30 mouse cellular contexts compared by ENCODE assay signal in the genomic region with DNA sequence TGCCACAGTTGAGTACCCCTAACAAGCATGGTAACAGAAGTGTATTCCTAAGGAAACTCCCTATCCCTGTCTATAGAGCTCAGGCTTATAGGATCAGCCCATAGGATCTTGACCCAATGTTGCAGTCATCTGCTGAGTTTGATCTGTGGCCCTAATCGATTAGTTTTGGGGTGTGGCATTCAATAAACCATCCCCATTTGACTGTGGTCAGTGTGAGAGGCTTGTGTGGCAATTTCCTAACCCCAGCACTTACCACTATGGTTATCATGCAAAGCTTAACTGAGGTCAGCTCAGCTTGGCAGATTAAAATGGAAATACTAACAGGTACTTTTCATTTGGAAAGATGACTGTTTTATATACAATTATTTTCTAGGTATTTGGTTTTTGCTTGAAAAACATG.
"Had no signal": no experiment of that assay in that cellular context is flagged by ENCODE, and none has a peak within 500 bp of the region (broad histone marks: within the 10 kb centered on the region; RNA-seq: fewer than 3 reads in every experiment).

No protein-coding gene starts in this region.

- ATAC-seq: liver, embryonic 12.5 days; lung, postnatal 0 days; midbrain, embryonic 13.5 days; midbrain, embryonic 15.5 days; midbrain, embryonic 16.5 days had no signal

- DNase-seq: left cerebral cortex, postnatal 4 days; liver, embryonic 13.5 days; lung, adult 18-20 months; lung, adult 2 months; lung, embryonic 14.5 days; lung, postnatal 10 days; lung, postnatal 14 days; lung, postnatal 36 days; lung, postnatal 4 days; midbrain, embryonic 14.5 days had no signal

- H3K36me3 ChIP-seq: limb, embryonic 10.5 days; limb, embryonic 12.5 days; limb, embryonic 13.5 days; limb, embryonic 15.5 days; liver, embryonic 12.5 days; liver, embryonic 13.5 days; liver, embryonic 15.5 days; lung, embryonic 15.5 days; midbrain, embryonic 10.5 days; midbrain, embryonic 12.5 days; midbrain, embryonic 13.5 days; midbrain, embryonic 15.5 days; neural tube, embryonic 12.5 days had no signal

- H3K4me3 ChIP-seq: left cerebral cortex, adult 2 months; limb, embryonic 10.5 days; limb, embryonic 12.5 days; limb, embryonic 13.5 days; limb, embryonic 15.5 days; liver, embryonic 12.5 days; liver, embryonic 13.5 days; liver, embryonic 15.5 days; lung, embryonic 15.5 days; megakaryocyte, embryonic 14.5 days; midbrain, embryonic 10.5 days; midbrain, embryonic 12.5 days; midbrain, embryonic 13.5 days; midbrain, embryonic 15.5 days; myocyte; neural tube, embryonic 12.5 days had no signal

- H3K4me2 ChIP-seq: limb, embryonic 12.5 days; limb, embryonic 13.5 days; limb, embryonic 15.5 days; liver, embryonic 12.5 days; liver, embryonic 13.5 days; liver, embryonic 15.5 days; lung, embryonic 14.5 days; lung, embryonic 15.5 days; midbrain, embryonic 11.5 days; midbrain, embryonic 12.5 days; midbrain, embryonic 13.5 days; midbrain, embryonic 15.5 days; neural tube, embryonic 12.5 days had no signal

- H3K9me3 ChIP-seq: limb, embryonic 10.5 days; limb, embryonic 12.5 days; limb, embryonic 13.5 days; limb, embryonic 15.5 days; liver, embryonic 12.5 days; liver, embryonic 13.5 days; liver, embryonic 15.5 days; lung, embryonic 15.5 days; megakaryocyte, embryonic 14.5 days; midbrain, embryonic 10.5 days; midbrain, embryonic 12.5 days; midbrain, embryonic 13.5 days; midbrain, embryonic 15.5 days; neural tube, embryonic 12.5 days had no signal

- H3K27me3 ChIP-seq: limb, embryonic 12.5 days; limb, embryonic 13.5 days; limb, embryonic 15.5 days; liver, embryonic 12.5 days; lung, embryonic 15.5 days; midbrain, embryonic 12.5 days; midbrain, embryonic 13.5 days; midbrain, embryonic 15.5 days; neural tube, embryonic 12.5 days had no signal

- H3K4me1 ChIP-seq: limb, embryonic 10.5 days; limb, embryonic 13.5 days; limb, embryonic 15.5 days; lung, embryonic 15.5 days had no signal

- H3K27ac ChIP-seq: left cerebral cortex, adult 2 months; limb, embryonic 10.5 days; limb, embryonic 12.5 days; limb, embryonic 13.5 days; limb, embryonic 15.5 days; liver, embryonic 12.5 days; liver, embryonic 13.5 days; liver, embryonic 14.5 days; liver, embryonic 15.5 days; lung, embryonic 15.5 days; macrophage; midbrain, embryonic 10.5 days; midbrain, embryonic 12.5 days; midbrain, embryonic 13.5 days; midbrain, embryonic 15.5 days; neural tube, embryonic 12.5 days had no signal

- H3K9ac ChIP-seq: limb, embryonic 12.5 days; limb, embryonic 13.5 days; limb, embryonic 15.5 days; liver, embryonic 12.5 days; liver, embryonic 13.5 days; liver, embryonic 14.5 days; liver, embryonic 15.5 days; lung, embryonic 14.5 days; lung, embryonic 15.5 days; midbrain, embryonic 12.5 days; midbrain, embryonic 13.5 days; midbrain, embryonic 15.5 days; neural tube, embryonic 12.5 days had no signal
